Mouse (Mus musculus) brain, embryonic 14.5 days (tissue): ENCODE data around the gene Flt3.

Experiments
- CTCF ChIP-seq: fragments of 200-500 bp; IDR thresholded peaks from 2 replicates; pipeline ENCODE4 v1.5.1; 2012; ENCODE audit warnings: inconsistent platforms, mild to moderate bottlenecking, moderate library complexity, borderline replicate concordance; ENCODE audit not compliant: insufficient read depth, insufficient read length; ENCODE audit errors: extremely low read depth
- POLR2A ChIP-seq: fragments of 200-500 bp; IDR thresholded peaks from 2 replicates; pipeline ENCODE4 v1.6.1; 2012; ENCODE audit warnings: mild to moderate bottlenecking, inconsistent platforms, borderline replicate concordance; ENCODE audit not compliant: poor library complexity, insufficient read depth, insufficient read length, severe bottlenecking; ENCODE audit errors: extremely low read depth

GRCm38 (mm10) chr5:147440996-147441507 lies 40.8 kb upstream of the Flt3 start:
- TF ChIP-seq POLR2A = no peak
- TF ChIP-seq CTCF = no peak
